Mouse (Mus musculus): ENCODE results near the gene Bclaf1.

The Bclaf1 gene

GRCm38 (mm10) chr10:20326226-20326625, 14.0 kb downstream of the Bclaf1 start:
- DNase-seq, result no peak

DNA sequence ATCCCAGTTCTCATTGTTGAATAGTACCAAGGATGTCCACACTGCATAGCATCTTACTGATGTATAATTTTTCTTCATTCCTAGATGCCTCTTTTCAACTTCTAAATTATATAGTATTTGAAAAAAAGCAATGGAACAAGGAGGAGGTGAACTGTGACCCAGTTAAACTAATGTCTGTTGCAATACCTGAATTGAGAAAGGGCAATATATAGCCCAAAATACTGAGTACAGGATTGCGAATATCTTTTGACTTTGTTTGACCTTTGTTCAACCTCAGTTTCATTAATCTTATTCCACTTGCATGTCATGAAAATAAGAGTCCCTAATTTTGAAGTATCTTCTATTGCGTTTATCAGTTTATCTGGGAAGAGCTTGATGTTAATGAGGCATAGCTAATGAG, 19.0 kb downstream of the Bclaf1 start:
- DNase-seq, result no peak

- no peak for DNase-seq
These were observed 25.6 kb downstream of the Bclaf1 start for GRCm38 (mm10) chr10:20337872-20338271.

DNA sequence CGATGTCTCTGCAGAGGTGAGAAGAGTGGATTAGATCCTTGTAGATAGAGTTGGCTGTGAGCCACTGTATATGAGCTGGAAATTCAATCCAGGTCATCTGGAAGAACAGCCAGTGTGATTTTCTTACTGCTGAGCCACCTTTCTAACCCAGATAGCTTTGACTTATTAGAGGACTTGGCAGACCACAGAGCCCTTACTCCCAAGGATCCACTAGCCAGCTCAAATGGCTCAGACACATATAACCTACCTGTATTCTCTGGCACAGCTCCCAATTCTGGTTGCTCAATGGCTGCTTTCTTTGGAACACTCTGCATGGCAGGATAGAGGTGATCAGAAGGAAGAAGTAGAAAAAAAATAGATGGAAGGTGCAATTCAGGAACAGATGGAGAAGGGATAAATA, 33.5 kb downstream of the Bclaf1 start:
- peak; percentile 38 for DNase-seq

DNA sequence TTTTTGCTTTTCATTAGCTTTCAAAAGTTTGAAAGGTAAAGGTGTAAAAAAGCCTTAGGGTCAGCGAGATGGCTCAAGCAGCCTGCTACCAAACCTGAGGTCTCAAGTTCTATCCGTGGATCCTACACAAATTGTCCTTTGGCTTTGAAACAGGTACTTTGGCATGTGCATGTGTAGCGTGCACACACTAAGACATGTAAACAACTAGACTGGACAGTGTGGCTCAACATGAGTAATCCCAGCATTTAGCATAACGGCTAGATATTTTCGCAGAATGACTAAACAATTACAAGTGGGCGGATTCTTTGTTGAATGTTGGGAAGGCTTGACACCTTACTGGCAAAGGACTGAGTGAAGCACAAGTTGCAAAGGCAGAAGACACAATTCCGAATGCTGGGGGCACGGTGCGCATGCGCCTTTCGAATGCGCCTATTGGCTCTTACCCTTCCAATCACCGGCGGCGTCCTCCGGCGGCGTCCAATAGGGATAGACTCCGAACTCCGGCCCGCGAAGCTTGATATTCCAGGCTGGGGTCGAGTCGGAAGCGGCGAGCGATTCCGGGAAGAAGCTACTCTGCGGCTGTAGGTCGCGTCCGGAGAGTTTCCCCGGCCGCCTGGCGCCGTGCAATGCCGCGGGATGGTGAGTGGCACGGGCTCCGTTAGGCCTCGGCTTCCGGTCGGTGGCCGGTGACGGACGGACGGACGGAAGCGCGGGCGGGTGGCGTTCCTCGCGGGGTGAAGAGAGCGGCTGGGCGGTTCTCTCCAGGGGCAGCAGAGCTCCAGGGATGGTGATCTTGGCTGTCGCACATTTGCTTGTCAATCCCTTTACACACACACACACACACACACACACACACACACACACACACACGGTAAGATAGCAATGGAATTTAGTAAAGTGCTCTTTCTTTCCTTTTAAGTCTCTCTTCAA, 35.3 kb downstream of the Bclaf1 start, which contains the start of gene Mtfr2:
Mtfr2 (plus strand) TSS at position 486 of the 930 bp plus-strand sequence.
- peak; percentile 91 for DNase-seq

DNA sequence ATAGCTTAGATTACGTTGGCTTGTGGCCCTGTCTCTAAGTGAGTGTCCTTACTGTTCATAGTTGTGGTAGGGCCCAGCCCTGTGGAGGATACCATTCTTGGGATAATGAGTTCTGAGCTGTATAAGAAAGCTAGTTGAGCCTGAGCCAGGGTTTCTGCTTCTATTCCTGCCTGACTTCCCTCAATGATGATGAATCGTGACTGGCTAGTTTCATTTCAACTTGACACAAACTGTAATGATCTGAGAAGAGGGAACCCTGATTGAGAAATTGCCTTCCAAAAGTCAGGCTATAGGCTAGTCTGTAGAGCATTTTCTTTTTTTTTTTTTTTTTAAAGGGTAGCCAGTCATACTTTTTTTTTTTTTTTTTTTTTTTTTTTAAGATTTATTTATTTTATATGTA, 36.6 kb downstream of the Bclaf1 start:
- DNase-seq, result no peak

DNA sequence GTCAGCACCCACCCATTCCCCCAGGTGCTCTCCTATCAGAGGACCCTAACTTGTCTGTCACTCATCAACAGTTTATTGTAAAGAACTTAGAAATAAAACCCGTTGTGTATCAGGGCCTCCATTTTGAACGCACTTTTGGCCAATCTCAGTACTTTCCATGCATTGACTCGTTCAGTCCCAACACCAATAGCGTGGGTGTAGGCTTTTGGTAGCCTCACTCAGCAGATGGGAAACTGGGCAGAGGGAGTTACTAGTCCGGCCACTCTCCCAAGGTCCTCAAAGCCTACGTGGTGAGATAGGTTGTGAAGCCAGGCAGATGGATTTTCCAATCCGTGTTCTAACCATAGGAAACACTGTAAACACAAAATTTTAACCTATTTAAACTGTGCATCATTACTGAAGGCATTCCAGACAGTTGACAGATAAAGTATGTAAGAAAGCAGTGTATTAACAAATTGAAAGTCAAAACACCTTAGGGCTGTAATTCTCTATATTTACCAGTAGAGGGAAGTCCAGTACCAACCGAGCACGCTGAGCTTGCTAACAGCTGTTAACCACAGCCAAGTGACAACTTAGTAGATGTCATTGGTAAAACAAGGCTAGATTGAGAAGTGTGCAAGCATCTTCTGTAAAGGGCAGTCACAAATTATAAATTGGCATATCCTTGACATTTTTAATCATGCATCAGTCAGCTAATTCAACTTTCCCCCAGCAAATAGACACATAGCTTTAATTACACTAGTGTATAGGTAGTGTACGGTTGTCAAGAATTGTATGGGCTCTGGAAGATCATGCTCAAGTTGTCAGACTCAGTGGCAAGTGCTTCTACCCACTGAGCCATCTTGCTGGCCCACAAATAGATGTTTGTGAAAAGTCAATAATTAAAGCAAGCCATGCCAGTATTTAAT, 49.5 kb downstream of the Bclaf1 start:
- no peak for DNase-seq

DNA sequence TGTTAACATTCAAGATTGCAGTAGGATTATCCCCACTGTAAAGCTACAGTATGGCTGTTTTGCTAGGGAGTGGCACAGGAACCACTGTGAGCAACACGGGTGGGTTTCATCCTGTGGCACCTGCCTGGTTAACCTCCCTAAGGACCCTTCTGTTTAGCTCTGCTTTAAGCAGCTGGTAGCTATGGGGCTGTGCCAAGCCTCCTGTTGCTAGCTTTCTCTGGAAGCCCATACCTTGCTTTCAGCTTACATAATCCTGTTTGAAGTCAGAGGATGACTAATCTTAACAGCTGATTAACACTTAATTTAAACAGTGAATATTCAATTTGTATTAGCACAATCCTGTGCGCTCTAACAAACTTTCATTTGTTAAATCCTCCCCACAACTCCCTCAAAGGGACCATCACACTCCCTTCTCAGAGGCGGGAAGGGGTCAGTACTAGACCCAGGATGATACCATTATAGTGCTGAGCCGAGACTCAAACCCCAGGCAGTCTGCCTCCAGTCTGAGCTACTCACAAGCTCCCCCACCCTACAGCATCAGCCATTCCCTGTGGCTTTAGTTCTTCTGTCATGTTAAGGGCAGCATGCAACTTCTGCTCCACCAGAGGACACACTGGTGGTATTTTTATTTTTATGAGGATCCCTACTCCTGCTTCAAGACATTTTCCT, 50.3 kb downstream of the Bclaf1 start:
- no peak for DNase-seq

DNA sequence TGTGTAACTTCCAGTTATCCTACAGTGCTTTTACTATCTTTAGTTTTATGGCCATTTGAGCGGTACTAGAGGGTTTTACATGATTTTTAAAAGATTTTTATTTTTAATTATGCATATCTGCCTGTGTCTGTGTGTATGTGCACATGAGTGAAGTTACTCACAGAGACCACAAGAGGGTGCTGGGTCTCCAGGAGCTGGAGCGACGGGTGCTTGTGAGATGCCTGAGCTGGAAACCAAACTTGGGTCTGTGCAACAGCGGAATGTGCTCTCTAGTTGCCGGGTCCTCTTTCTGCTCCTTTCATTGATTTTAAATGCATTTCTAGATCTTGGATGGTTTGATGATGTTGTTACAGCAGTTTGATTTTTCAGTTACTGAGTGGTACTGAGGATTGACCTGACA, 59.8 kb downstream of the Bclaf1 start:
- no peak for DNase-seq

DNA sequence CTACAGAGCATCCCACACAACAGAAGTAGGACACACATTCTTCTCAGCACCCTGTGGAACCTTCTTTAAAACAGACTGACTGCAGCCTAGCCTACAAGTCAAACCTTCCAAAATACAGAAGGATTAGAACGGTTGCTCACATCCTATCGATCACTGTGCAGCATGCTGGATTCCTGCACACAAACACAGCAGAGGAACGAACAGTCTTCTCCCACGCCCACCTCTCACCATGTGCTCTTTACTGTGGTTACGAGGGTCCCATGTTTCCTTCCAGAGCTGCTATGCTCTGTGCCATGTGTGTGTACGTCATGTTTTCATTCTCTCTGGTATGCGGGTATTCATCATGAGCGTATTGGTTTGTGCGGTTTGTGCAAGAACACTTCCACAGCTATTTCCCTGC, 65.4 kb downstream of the Bclaf1 start:
- DNase-seq, result no peak

GRCm38 (mm10) chr10:20379071-20379735, 66.9 kb downstream of the Bclaf1 start:
- no peak for DNase-seq

DNA sequence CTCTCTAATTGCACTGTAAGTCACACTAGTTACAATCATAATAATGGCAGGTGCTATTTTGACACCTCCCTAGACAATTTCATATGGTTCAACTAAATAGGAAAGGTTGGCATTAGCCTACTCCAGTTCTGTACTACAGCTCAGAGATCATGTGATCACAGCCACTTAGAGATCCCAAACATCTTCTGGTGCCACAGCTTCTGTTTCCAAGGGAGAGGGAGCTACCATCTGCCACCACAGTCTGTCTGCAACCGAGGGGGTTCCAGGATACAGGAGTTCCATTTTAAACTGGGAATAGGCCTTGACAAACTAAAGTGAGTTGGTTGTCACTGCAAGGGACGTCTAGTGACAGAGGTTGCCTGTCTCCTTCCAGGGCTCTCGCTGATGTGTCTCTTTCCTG, 68.5 kb downstream of the Bclaf1 start:
- DNase-seq, result peak; percentile 18

- DNase-seq, result no peak
These were observed 69.1 kb downstream of the Bclaf1 start for GRCm38 (mm10) chr10:20381352-20381751.

GRCm38 (mm10) chr10:20382807-20383419, 70.6 kb downstream of the Bclaf1 start:
- DNase-seq, result no peak

DNA sequence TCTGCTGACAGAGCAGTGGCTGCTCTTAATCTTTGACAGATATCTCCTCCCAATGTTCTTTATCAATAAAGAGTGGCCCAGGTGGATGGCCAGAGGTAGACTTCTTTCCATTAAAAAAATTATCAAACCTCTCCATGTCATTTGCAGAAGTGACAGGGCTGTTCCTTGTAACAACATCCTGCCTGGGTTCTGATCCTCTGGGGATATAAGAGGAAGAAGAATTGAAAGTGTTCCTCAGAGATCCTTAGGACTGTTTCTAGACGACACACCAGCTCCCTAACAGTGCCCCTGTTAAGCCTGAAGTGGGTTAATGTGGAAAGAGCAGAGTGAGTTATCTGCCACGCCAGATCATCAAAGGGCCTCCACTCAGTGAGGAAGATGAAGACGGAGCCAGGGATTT, 78.3 kb downstream of the Bclaf1 start:
- DNase-seq, result no peak

All from cerebellum, adult 9-10 months (tissue).